Mouse (Mus musculus) midbrain, embryonic 12.5 days (tissue): ENCODE results near the gene Slbp. TPM values are rescaled to one million over a fixed set of nuclear protein-coding genes. Genes with fewer than 3 reads are reported as not detected.

Experiments
- ATAC-seq: fragments of 200-750 bp; cut with Nextera tagmentation; 2 replicates; pipeline ENCODE4 v1.8.0; 2017; ENCODE audit warnings: low read depth, moderate TSS enrichment, moderate library complexity; ENCODE audit not compliant: low FRiP score
- H3K27ac ChIP-seq: fragments of 300-500 bp; sonication (generic); replicated peaks from 2 replicates; pipeline ENCODE4 v1.5.1; 2016; ENCODE audit warnings: mild to moderate bottlenecking
- H3K27me3 ChIP-seq: fragments of 300-500 bp; sonication (generic); 2 replicates; pipeline ENCODE4 v1.6.1; 2016; ENCODE audit warnings: mild to moderate bottlenecking
- H3K36me3 ChIP-seq: fragments of 300-500 bp; sonication (generic); 2 replicates; pipeline ENCODE4 v1.6.1; 2016
- H3K4me1 ChIP-seq: fragments of 300-500 bp; sonication (generic); 2 replicates; pipeline ENCODE4 v1.6.1; 2016
- H3K4me2 ChIP-seq: fragments of 300-500 bp; sonication (generic); replicated peaks from 2 replicates; pipeline ENCODE4 v1.6.1; 2016; ENCODE audit warnings: mild to moderate bottlenecking, moderate library complexity
- H3K4me3 ChIP-seq: fragments of 300-500 bp; sonication (generic); 2 replicates; pipeline ENCODE4 v1.5.1; 2016; ENCODE audit warnings: mild to moderate bottlenecking
- H3K9ac ChIP-seq: fragments of 300-500 bp; sonication (generic); replicated peaks from 2 replicates; pipeline ENCODE4 v1.6.1; 2016; ENCODE audit warnings: mild to moderate bottlenecking, moderate library complexity
- H3K9me3 ChIP-seq: fragments of 300-500 bp; sonication (generic); 2 replicates; pipeline ENCODE4 v1.6.1; 2016; ENCODE audit warnings: mild to moderate bottlenecking
- WGBS: fragments of 180-500 bp; shearing (Covaris S2); methylation state at CpG from one replicate; pipeline ENCODE4 v1.1.7; 2016; 5-methylcytosine and 5-hydroxymethylcytosine counted together
- polyA plus RNA-seq: library from polyadenylated mRNA; unstranded; fragments of >200 nt; fragmentation: Nextera tagmentation; extraction: Ambion mirVana; gene quantifications from 2 replicates; pipeline ENCODE4 v1.2.1, GENCODE M21; 2016

The Slbp gene
- polyA plus RNA-seq, 1 experiment from 2014 or later, result 231 TPM

DNA sequence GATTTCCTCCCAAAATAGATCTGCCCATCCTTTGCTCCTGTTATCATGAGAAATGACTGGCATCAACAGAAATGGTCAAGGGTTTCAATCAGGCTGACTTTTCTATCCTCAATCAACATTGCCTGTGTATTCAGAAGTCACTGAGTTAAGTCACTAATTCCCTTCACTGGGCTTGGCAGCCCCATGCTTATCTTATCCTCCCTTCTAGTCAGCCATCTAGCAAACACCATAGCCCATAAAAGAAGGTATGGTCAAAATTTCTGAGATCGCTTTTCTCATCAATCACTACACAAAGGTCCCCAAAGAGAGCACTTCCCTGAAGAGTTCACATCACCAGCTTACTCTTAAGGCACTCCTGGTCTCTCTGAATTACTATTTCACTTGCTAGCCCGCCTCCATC lies 1.4 kb downstream of the Slbp start:
- no peak for ATAC-seq
- H3K4me1 ChIP-seq, result peaks cover 29% of the 10 kb centered on the region
- H3K9ac ChIP-seq, result peak overlapping the region; percentile 89
- H3K36me3 ChIP-seq, result peaks cover 59% of the 10 kb centered on the region
- no peaks in the 10 kb centered on the region for H3K9me3 ChIP-seq
- peak overlapping the region; percentile 97 for H3K27ac ChIP-seq
- no peaks in the 10 kb centered on the region for H3K27me3 ChIP-seq
- peak overlapping the region; percentile 77 for H3K4me2 ChIP-seq
- peak overlapping the region; percentile 82 for H3K4me3 ChIP-seq
- WGBS, result 22% methylated on average over 2 of the region's 2 CpGs

DNA sequence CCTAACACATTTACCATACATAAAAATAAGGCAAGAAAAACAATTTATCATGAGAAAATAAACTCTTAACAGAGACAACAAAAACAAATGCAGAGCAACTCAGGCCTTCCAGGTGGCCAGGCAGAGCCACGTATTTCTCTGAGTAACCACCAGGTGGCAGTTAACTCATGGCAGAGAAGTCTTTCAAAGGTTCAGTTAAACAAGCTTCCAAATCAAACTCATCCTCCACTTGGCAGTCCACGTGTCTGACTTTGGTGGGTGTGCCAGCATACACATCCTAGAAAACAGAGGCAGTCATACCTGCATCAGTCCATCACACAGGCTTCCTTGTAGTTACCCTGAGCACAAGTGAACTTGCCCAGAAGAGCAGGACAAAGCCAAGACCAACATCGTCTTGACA lies 11.7 kb downstream of the Slbp start:
- H3K27ac ChIP-seq, result no peak overlapping the region
- H3K9ac ChIP-seq, result no peak overlapping the region
- no peaks in the 10 kb centered on the region for H3K9me3 ChIP-seq
- no peaks in the 10 kb centered on the region for H3K4me1 ChIP-seq
- H3K4me3 ChIP-seq, result no peak overlapping the region
- H3K27me3 ChIP-seq, result no peaks in the 10 kb centered on the region
- H3K4me2 ChIP-seq, result no peak overlapping the region
- H3K36me3 ChIP-seq, result peaks cover 70% of the 10 kb centered on the region
- 43% methylated on average over 3 of the region's 3 CpGs for WGBS
- no peak for ATAC-seq

DNA sequence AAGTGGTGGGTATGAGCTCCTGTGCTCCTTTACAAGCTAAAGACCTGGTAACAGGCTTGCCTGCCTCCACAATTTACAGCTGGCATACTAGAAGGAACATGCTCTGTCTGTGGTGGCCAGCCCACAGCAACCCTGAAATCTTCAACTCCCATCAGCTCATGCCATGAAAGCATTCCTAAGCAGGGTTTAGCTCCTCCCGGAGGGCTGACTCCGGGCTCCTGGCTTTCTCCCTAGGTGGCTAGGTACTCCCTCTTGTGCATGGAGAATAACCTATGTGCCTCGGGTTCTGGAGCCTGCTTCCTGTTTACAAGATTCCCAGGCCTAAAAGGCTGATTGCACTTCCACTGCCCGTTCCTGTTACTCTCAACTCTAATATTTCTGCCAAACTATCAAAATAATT lies 13.5 kb downstream of the Slbp start:
- H3K4me1 ChIP-seq, result no peaks in the 10 kb centered on the region
- H3K4me3 ChIP-seq, result no peak overlapping the region
- H3K9me3 ChIP-seq, result no peaks in the 10 kb centered on the region
- ATAC-seq, result no peak
- WGBS, result 75% methylated on average over 4 of the region's 4 CpGs
- H3K27me3 ChIP-seq, result no peaks in the 10 kb centered on the region
- H3K27ac ChIP-seq, result no peak overlapping the region
- no peak overlapping the region for H3K9ac ChIP-seq
- H3K4me2 ChIP-seq, result no peak overlapping the region
- peaks cover 62% of the 10 kb centered on the region for H3K36me3 ChIP-seq

DNA sequence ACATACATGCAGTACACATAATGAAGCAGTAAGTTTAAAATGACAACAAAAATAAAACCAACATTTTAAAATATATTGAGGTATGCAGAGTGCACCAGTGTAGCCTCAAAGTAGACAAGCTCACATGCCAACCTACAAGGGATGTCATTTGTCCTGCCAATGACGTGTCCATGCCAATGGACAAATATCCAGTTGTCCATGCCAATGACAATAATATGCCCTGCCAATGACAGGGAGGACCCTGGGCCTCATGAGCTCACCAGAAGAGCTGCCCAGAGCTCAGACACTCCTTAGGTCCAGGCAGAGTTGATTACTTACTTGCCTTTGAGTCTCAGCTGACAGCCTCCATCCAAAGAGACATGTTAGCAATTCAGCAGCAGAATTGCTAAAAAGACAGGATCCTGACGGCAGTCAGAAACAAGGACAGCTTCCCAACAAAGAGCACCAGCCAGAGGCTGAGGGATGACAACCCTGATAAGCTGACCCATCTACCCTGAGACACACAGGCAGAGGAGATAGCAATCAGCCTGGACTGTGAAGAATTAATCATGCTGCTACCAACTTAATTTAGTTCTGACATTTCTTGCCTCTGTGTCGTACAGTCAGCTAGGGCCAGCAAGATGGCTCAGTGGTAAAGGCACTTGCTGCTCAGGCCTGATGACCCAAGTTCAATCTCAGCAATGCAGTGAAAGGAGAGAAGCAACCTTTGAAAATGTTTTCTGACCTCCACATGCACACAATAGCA lies 14.6 kb downstream of the Slbp start:
- Histone ChIP-seq H3K4me2 (no peak overlapping the region), H3K27me3 (no peaks in the 10 kb centered on the region), H3K4me3 (no peak overlapping the region), H3K4me1 (no peaks in the 10 kb centered on the region), H3K36me3 (peaks cover 52% of the 10 kb centered on the region), H3K27ac (0 out of 2 replicates have a peak overlapping the region, but pooled peaks have one; percentile 20), H3K9ac (no peak overlapping the region), H3K9me3 (no peaks in the 10 kb centered on the region)
- 82% methylated on average over 3 of the region's 3 CpGs for WGBS
- ATAC-seq, result no peak

DNA sequence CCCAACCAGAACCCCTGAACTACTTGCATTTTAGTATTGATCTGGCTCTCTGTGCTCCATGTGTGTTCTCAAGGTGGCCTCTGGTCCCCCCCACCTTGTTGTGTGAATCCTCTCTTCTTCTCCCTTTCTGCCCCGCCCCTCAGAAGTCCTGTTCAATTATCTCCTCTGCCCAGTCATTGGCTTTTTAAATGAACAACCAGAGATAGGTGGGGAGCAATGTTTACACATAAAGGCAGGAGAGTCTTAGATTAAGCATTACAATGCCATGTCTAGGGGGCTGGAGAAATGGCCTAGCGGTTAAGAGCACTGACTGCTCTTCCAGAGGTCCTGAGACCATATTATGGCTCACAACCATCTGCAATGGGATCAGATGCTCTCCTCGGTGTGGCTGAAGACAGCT lies 17.0 kb downstream of the Slbp start:
- Histone ChIP-seq H3K9me3 (no peaks in the 10 kb centered on the region), H3K4me3 (no peak overlapping the region), H3K4me2 (no peak overlapping the region), H3K27ac (no peak overlapping the region), H3K36me3 (peaks cover 31% of the 10 kb centered on the region; the same call in 1 of the 2 replicates), H3K9ac (no peak overlapping the region), H3K27me3 (no peaks in the 10 kb centered on the region), H3K4me1 (no peaks in the 10 kb centered on the region)
- WGBS, result 93% methylated on average over 3 of the region's 3 CpGs
- no peak for ATAC-seq

DNA sequence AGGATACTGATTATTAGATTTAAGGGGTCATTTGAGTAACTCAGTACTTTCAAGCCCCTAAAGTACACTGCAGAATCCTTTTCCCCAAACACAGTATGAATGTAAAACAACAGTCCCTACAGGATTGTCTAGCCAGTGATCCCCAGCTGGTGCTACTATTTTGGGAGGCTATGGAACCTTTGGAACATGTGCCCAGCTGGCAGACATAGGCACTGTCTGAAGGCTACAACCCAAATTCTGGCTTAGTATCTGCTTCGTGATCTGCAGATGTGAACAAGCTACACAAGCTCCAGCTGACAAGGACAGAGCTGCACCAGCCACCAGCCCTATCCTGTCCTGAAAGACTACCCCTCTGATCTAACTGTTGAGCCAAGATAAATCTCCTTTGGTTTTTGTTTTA lies 19.8 kb downstream of the Slbp start:
- no peaks in the 10 kb centered on the region for H3K27me3 ChIP-seq
- H3K27ac ChIP-seq, result no peak overlapping the region
- H3K9ac ChIP-seq, result no peak overlapping the region
- H3K4me3 ChIP-seq, result no peak overlapping the region
- no peak overlapping the region for H3K4me2 ChIP-seq
- H3K36me3 ChIP-seq, result peaks cover 7% of the 10 kb centered on the region; the same call in 1 of the 2 replicates
- no peak for ATAC-seq
- peaks cover 15% of the 10 kb centered on the region for H3K4me1 ChIP-seq
- H3K9me3 ChIP-seq, result no peaks in the 10 kb centered on the region
- WGBS, result 88% methylated on average over 1 of the region's 1 CpGs

DNA sequence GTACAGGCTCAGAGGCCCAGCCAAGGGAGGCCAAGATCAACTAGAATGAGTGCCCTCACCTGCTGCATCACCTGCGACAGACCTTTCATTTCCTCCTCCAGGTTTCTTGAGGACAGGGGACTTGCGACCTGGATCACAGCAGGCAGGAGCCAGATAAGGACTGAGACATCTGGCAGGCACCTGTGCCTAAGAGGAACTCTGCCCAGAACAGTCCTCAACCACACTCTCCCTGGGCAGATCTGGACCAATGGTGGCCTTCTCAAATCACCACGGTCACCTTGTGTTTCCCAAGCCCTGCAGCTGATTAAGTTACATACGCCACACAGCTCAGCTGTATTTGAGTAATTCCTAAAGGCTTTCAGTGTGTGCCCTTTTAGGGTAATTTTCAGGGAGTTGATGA lies 21.8 kb downstream of the Slbp start:
- Histone ChIP-seq H3K27ac (no peak overlapping the region), H3K4me3 (peak overlapping the region; percentile 82; the same call in 1 of the 2 replicates), H3K36me3 (peaks cover 7% of the 10 kb centered on the region; the same call in 1 of the 2 replicates), H3K9ac (peak overlapping the region; percentile 63), H3K4me1 (peaks cover 15% of the 10 kb centered on the region), H3K27me3 (no peaks in the 10 kb centered on the region), H3K9me3 (no peaks in the 10 kb centered on the region), H3K4me2 (peak overlapping the region; percentile 93)
- no peak for ATAC-seq
- 78% methylated on average over 4 of the region's 4 CpGs for WGBS

DNA sequence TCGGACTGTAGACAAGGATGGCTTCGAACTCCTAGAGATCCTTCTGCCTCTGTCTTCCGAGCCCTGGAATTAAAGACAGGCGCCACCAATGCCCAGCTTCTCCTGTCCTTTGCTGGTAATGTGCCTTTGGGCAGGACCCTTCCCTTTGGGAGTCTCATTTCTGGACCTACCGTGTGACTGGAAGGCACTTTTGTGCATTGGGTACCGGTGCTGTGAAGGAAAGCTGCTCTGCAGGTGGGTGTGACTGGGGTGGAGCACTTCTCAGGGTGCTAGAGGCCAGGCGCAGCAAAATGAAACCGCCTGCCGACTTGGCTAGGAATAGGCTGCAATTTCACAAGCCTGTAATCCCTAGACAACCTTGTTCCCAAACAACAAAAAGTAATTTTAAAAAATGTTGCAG lies 22.3 kb downstream of the Slbp start:
- Histone ChIP-seq H3K36me3 (peaks cover 7% of the 10 kb centered on the region; the same call in 1 of the 2 replicates), H3K4me1 (peaks cover 15% of the 10 kb centered on the region), H3K9me3 (no peaks in the 10 kb centered on the region), H3K27me3 (no peaks in the 10 kb centered on the region), H3K4me3 (peak overlapping the region; percentile 82), H3K4me2 (peak overlapping the region; percentile 93), H3K27ac (peak overlapping the region; percentile 21; the same call in 1 of the 2 replicates), H3K9ac (peak overlapping the region; percentile 63)
- WGBS, result 9% methylated on average over 9 of the region's 9 CpGs
- ATAC-seq, result peak; percentile 20

DNA sequence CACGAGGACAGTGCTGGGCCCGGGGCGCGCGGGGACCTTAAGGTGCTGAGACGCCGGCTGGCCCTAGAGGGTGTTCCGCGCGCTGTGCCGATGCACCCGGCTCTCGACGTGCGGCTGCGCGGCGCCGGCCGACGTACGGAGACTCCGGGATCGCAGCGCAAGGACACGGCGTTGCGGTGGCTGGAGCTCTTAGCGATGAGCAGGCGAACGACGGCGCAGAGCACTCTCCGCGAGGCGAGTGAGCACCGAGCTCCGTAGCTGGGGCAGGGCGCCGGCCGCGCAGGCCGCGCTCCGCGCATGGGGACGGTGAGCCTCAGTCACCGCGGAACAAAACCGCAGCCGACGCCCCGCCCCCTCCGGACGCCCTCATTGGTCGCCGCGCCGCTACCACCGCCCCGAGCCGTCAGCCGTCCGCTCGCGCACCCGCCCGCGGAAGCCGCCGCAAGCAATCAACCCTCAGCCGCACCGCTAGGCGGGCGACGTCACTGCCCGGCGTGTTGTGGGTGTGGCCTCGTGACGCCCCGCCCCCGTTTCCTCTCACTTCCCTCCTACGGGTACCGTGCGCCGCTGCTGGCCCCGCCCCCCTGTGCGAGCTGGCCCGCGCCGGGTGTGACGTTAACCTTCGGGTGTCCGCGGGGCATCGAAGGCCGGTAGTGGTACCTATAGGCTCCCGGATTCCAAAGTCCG lies 22.9 kb downstream of the Slbp start, which contains the start of the genes Fam53a and Gm9903:
Fam53a (minus strand) TSS at position 335 of the 687 bp plus-strand sequence.
Gm9903 (plus strand) TSS at position 625 of the 687 bp plus-strand sequence.
- peak within 1 kb of the TSS; percentile 93 for H3K4me2 ChIP-seq

DNA sequence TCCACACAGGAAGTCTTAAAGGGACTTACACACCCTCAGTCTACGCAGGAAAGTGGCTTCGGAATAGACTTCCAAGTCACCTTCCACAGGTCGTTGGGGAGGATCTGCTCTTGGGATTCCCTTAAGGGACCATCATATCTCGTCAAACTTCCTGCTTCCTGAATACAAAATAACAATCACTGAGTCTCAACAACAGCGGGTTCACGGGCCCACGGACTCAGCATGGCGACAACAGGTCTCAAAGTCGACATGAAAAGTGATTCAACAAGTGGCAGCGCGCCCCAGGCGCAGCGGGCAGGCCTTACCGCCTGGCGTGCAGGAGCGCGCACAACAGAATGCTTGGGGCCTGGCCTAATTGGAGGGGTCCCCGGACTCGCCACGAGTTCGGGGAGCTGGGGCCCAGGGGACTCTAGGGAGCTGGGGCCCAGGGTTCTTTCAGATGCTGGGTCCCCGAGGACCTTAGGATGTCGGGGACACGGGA lies 23.5 kb downstream of the Slbp start:
- Histone ChIP-seq H3K4me3 (peak overlapping the region; percentile 82), H3K4me2 (peak overlapping the region; percentile 93), H3K9me3 (no peaks in the 10 kb centered on the region), H3K4me1 (peaks cover 15% of the 10 kb centered on the region), H3K27ac (peak overlapping the region; percentile 90), H3K9ac (peak overlapping the region; percentile 71), H3K36me3 (no peaks in the 10 kb centered on the region), H3K27me3 (no peaks in the 10 kb centered on the region)
- WGBS, result under 1% methylated on average over 24 of the region's 24 CpGs
- no peak for ATAC-seq

More for the DNA sequence above, 22.9 kb downstream of the Slbp start, which contains the start of the genes Fam53a and Gm9903:
- Histone ChIP-seq H3K4me3 (peak within 1 kb of the TSS; percentile 82), H3K27ac (peak within 1 kb of the TSS; percentile 90), H3K9ac (peak within 1 kb of the TSS; percentile 71), H3K4me1 (peaks cover 15% of the 10 kb centered on the region), H3K27me3 (no peaks in the 10 kb centered on the region), H3K36me3 (peaks cover 2% of the 10 kb centered on the region; the same call in 1 of the 2 replicates), H3K9me3 (no peaks in the 10 kb centered on the region)
- ATAC-seq, result peak; percentile 96
- under 1% methylated on average over 98 of the region's 99 CpGs for WGBS

DNA sequence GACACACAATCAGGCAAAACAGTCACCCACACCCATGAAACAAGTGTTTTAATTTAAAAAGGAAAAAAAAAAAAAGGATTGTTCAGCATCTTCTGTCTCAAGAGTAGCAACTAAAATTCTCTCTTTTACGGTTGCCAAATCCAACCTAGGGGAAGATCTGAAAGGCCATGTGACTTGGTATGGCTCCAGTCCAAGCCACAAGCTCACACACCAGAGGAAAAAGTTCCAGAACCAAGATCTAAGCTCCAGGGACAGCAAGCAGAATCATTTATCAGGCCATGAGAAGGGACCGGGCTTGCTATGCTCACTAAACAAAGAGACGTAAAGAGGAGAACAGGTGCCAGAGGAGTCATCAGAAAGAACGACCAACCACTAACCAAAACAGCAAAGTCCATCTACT lies 24.4 kb downstream of the Slbp start:
- H3K9ac ChIP-seq, result no peak overlapping the region
- peak overlapping the region; percentile 93 for H3K4me2 ChIP-seq
- WGBS, result 66% methylated on average over 4 of the region's 4 CpGs
- H3K27me3 ChIP-seq, result no peaks in the 10 kb centered on the region
- no peak for ATAC-seq
- H3K4me3 ChIP-seq, result peak overlapping the region; percentile 82; the same call in 1 of the 2 replicates
- no peak overlapping the region for H3K27ac ChIP-seq
- no peaks in the 10 kb centered on the region for H3K9me3 ChIP-seq
- peaks cover 15% of the 10 kb centered on the region for H3K4me1 ChIP-seq
- H3K36me3 ChIP-seq, result no peaks in the 10 kb centered on the region

DNA sequence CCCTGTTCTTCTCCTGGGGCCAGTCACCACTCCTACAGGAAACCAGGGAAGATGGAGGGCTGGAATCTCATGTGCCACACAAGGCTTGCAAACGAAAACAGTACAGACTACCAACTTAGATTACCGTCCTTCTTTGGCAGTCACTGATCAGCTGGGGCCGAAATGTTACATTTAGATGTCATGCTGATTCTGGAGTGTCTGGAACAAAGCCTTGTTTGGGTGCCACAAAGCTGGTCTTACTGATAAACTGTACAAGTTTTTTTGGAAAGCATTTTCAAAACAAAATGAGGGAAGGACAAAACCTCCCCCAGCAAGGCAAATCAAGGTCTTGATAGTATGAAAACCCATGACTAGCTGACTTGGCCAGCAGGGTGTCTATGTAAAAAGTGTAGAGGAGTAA lies 28.6 kb downstream of the Slbp start:
- 0 out of 2 replicates have a peak overlapping the region, but pooled peaks have one; percentile 3 for H3K27ac ChIP-seq
- no peaks in the 10 kb centered on the region for H3K27me3 ChIP-seq
- no peaks in the 10 kb centered on the region for H3K9me3 ChIP-seq
- H3K36me3 ChIP-seq, result no peaks in the 10 kb centered on the region
- no peak overlapping the region for H3K4me2 ChIP-seq
- no peak overlapping the region for H3K4me3 ChIP-seq
- H3K9ac ChIP-seq, result no peak overlapping the region
- H3K4me1 ChIP-seq, result peaks cover 9% of the 10 kb centered on the region
- no peak for ATAC-seq
- WGBS, result 89% methylated on average over 3 of the region's 3 CpGs
